Mouse (Mus musculus) adrenal gland, adult 18-20 months (tissue): ENCODE measurements around the gene Kdm2a. TPM values are rescaled to one million over a fixed set of nuclear protein-coding genes. Genes with fewer than 3 reads are reported as not detected.

ENCODE experiments used
- total RNA-seq, 2 experiments: library from RNA; stranded (reverse); gene quantifications; 1 replicate in 1 of 2; 2 replicates in 1 of 2; pipeline ENCODE4 v1.2.3; 2021

The Kdm2a gene
- total RNA-seq, 2 experiments from 2014 or later: 108 to 132 TPM

Other genes with a start within 250 kb of the Kdm2a start
- gene Coro1b, start 249.7 kb downstream of the Kdm2a start, total RNA-seq: 100 to 1,000 TPM; 145 to 150 TPM
- gene Ptprcap, start 244.7 kb downstream of the Kdm2a start, total RNA-seq: 1 to 10 TPM; 3.2 to 3.3 TPM
- 10 to 100 TPM; 30.2 to 36.3 TPM for gene Rps6kb2, start 234.9 kb downstream of the Kdm2a start, total RNA-seq
- 1 to 10 TPM; 3.2 to 3.5 TPM for gene Carns1, start 222.8 kb downstream of the Kdm2a start, total RNA-seq
- 1 to 10 TPM; 1.1 to 1.6 TPM for gene Tbc1d10c, start 207.0 kb downstream of the Kdm2a start, total RNA-seq
- gene Ppp1ca, start 206.2 kb downstream of the Kdm2a start, total RNA-seq: 100 to 1,000 TPM; 353 to 384 TPM
- gene Rad9a, start 196.6 kb downstream of the Kdm2a start, total RNA-seq: 1 to 10 TPM; 7.5 to 9.0 TPM
- gene Clcf1, start 184.0 kb downstream of the Kdm2a start, total RNA-seq: 10 to 100 TPM in 1 of 2 experiments, 1 to 10 TPM in 1; 7.9 to 11.1 TPM
- not detected for gene AC109138.7, start 183.9 kb downstream of the Kdm2a start, total RNA-seq
- 10 to 100 TPM; 41.0 to 44.4 TPM for gene Pold4, start 166.4 kb downstream of the Kdm2a start, total RNA-seq
- gene Ssh3, start 129.1 kb downstream of the Kdm2a start, total RNA-seq: 10 to 100 TPM; 23.7 to 31.6 TPM
- gene Ankrd13d, start 115.1 kb downstream of the Kdm2a start, total RNA-seq: 1 to 10 TPM; 3.2 to 5.0 TPM
- gene Grk2, start 92.1 kb downstream of the Kdm2a start, total RNA-seq: 10 to 100 TPM; 55.9 to 62.9 TPM
- 10 to 100 TPM; 19.1 to 25.8 TPM for gene Rhod, start 41.1 kb upstream of the Kdm2a start, total RNA-seq
- gene Syt12, start 79.2 kb upstream of the Kdm2a start, total RNA-seq: 10 to 100 TPM; 64.3 to 94.0 TPM
- 100 to 1,000 TPM in 1 of 2 experiments, 10 to 100 TPM in 1; 42.0 to 133 TPM for gene 2010003K11Rik, start 100.3 kb upstream of the Kdm2a start, total RNA-seq
- 100 to 1,000 TPM; 622 to 707 TPM for gene Pcx, start 112.2 kb upstream of the Kdm2a start, total RNA-seq
- 1 to 10 TPM; 4.4 to 7.7 TPM for gene Lrfn4, start 217.4 kb upstream of the Kdm2a start, total RNA-seq
- 10 to 100 TPM; 34.1 to 38.1 TPM for gene Rce1, start 227.4 kb upstream of the Kdm2a start, total RNA-seq